Mouse (Mus musculus) ES-E14 (cell line): ENCODE measurements around the gene Ascc1.

ENCODE experiments used
- CHD2 ChIP-seq: IDR thresholded peaks from 2 replicates; pipeline ENCODE4 v1.6.1; 2014; ENCODE audit warnings: mild to moderate bottlenecking, low read depth, low read length, inconsistent platforms
- HCFC1 ChIP-seq: IDR thresholded peaks from 2 replicates; pipeline ENCODE4 v1.6.1; 2012; ENCODE audit warnings: low read length, inconsistent platforms, borderline replicate concordance; ENCODE audit not compliant: insufficient read depth
- MAFK ChIP-seq: IDR thresholded peaks from 2 replicates; pipeline ENCODE4 v1.6.1; 2014; ENCODE audit warnings: mild to moderate bottlenecking, low read depth, low read length, inconsistent platforms; ENCODE audit not compliant: insufficient read depth
- ZC3H11A ChIP-seq: IDR thresholded peaks from 2 replicates; pipeline ENCODE4 v1.6.1; 2012; ENCODE audit warnings: low read depth, mild to moderate bottlenecking, inconsistent platforms, low read length, borderline replicate concordance
- ZNF384 ChIP-seq: IDR thresholded peaks from 2 replicates; pipeline ENCODE4 v1.6.1; 2012; ENCODE audit warnings: low read depth, low read length, inconsistent platforms

- TF ChIP-seq ZNF384 = no peak
- TF ChIP-seq ZC3H11A = no peak
- TF ChIP-seq CHD2 = no peak
- no peak for TF ChIP-seq HCFC1
- TF ChIP-seq MAFK = no peak
Measured at GRCm38 (mm10) chr10:60080982-60081825, 78.6 kb downstream of the Ascc1 start.
